In genomic region chr4:124622566-124622965, GRCm38 (mm10) we compare ENCODE assay signal across 32 mouse cellular contexts. TPM values are rescaled to one million over a fixed set of nuclear protein-coding genes. Genes with fewer than 3 reads are reported as not detected.
DNase-seq lines count a peak whose midpoint lies in the region; TF ChIP-seq lines count a peak whose summit lies in the region.
"Had no signal": no experiment of that assay in that cellular context is flagged by ENCODE, and none has a peak within 500 bp of the region (broad histone marks: within the 10 kb centered on the region; RNA-seq: fewer than 3 reads in every experiment).

No protein-coding gene starts in this region.

- no peak overlapping the region for H3K27ac ChIP-seq in cerebellum, adult 2 months (ENCODE audit: insufficient read depth, low read length)
- H3K27ac ChIP-seq: embryonic facial prominence, embryonic 12.5 days; embryonic facial prominence, embryonic 15.5 days; forebrain, embryonic 12.5 days; forebrain, embryonic 15.5 days; hindbrain, embryonic 12.5 days; hindbrain, embryonic 15.5 days had no signal

- H3K27me3 ChIP-seq in cerebellum, adult 2 months (ENCODE audit: control insufficient read depth, insufficient read depth, low read length) = no peaks in the 10 kb centered on the region; the same call in 1 of the 2 replicates
- H3K27me3 ChIP-seq: embryonic facial prominence, embryonic 12.5 days; embryonic facial prominence, embryonic 15.5 days; forebrain, embryonic 15.5 days; hindbrain, embryonic 15.5 days had no signal

- TF ChIP-seq CTCF in cerebellum, adult 2 months (IDR thresholded peaks at IDR 0.05; ENCODE audit: borderline replicate concordance, insufficient read depth, low read depth, low read length) = no peak

- 58% methylated on average over 5 of the region's 5 CpGs for WGBS in cerebellum, adult 2 months

- H3K4me3 ChIP-seq in cerebellum, adult 2 months (replicated peaks; ENCODE audit: insufficient read depth, low read depth, low read length) = no peak overlapping the region
- H3K4me3 ChIP-seq: embryonic facial prominence, embryonic 12.5 days; embryonic facial prominence, embryonic 15.5 days; forebrain, embryonic 12.5 days; forebrain, embryonic 15.5 days; hindbrain, embryonic 12.5 days; hindbrain, embryonic 15.5 days had no signal

- TF ChIP-seq POLR2A in cerebellum, adult 2 months (IDR thresholded peaks at IDR 0.05; ENCODE audit: borderline replicate concordance, insufficient read depth, low read length) = no peak

- no peaks in the 10 kb centered on the region; the same call in 1 of the 2 replicates for H3K4me1 ChIP-seq in cerebellum, adult 2 months (ENCODE audit: control insufficient read depth, insufficient read depth, low read length)

- peak; percentile 15 to 17 for DNase-seq in cerebellum, postnatal 14 days
- DNase-seq in cerebellum, adult 2 months = no peak
- peak; percentile 31 for DNase-seq in adrenal gland, postnatal 14 days
- DNase-seq in fibroblast of lung, adult 2 months (ENCODE audit: low read depth) = peak; percentile 36
- DNase-seq in thymus, postnatal 0 days (ENCODE audit: low spot score) = no peak
- no peak for DNase-seq in kidney, postnatal 4 days
- DNase-seq: B cell, adult 2 months; cerebellum, adult 11-12 months; cerebellum, adult 9-10 months; cerebellum, postnatal 25 days; gastrocnemius, postnatal 25 days; heart, adult 18-20 months; kidney, adult 2 months had no signal

RNA-seq across cellular contexts. Expression of gene 3100002H09Rik, which starts 12.0 kb away (rescaled TPM):
- polyA plus RNA-seq in cerebellum, adult 2 months (2012; rRNA removed) = not detected in 2 replicates
- not detected in 2 replicates for total RNA-seq in adrenal gland, postnatal 14 days (2021)
- polyA plus RNA-seq in thymus, postnatal 0 days (2015; fragmentation: Nextera tagmentation; extraction: Ambion mirVana) = not detected in 2 replicates
- total RNA-seq: CH12.LX; common myeloid progenitor, adult 5-6 weeks; gastrocnemius, adult 8-10 months; gastrocnemius, postnatal 25 days; heart, adult 18-20 months; heart, postnatal 25 days; hematopoietic stem cell, adult 5-6 weeks had no signal
- polyA plus RNA-seq: embryonic facial prominence, embryonic 12.5 days; G1E; gonadal fat pad, adult 2 months; heart, embryonic 11.5 days; heart, embryonic 14.5 days; heart, postnatal 0 days; intestine, embryonic 14.5 days; intestine, postnatal 0 days; kidney, adult 2 months; Patski had no signal

RNA-seq across cellular contexts. Expression of gene Pou3f1, which starts 34.0 kb away (rescaled TPM):
- 2.3 and 3.3 TPM in 2 replicates for polyA plus RNA-seq in cerebellum, adult 2 months (2012; rRNA removed)
- total RNA-seq in adrenal gland, postnatal 14 days (2021) = 0.11 and 0.19 TPM in 2 replicates
- polyA plus RNA-seq in thymus, postnatal 0 days (2015; fragmentation: Nextera tagmentation; extraction: Ambion mirVana) = 0.12 and 0.18 TPM in 2 replicates
- total RNA-seq: CH12.LX; common myeloid progenitor, adult 5-6 weeks; hematopoietic stem cell, adult 5-6 weeks had no signal
- polyA plus RNA-seq: G1E; intestine, postnatal 0 days had no signal

Comparison
In these comparisons a context has a peak if more than half of its experiments do, and no peak if none do; other contexts are left out.
1. DNase-seq: peak in cerebellum, postnatal 14 days (2 of 2), adrenal gland, postnatal 14 days (single experiment) and fibroblast of lung, adult 2 months (single experiment); none in cerebellum, adult 2 months (0 of 2), thymus, postnatal 0 days (single experiment) and kidney, postnatal 4 days (0 of 2).